Mouse (Mus musculus) testis, postnatal 10 days (tissue): ENCODE measurements at regions not wholly inside any gene's neighbourhood (a gene's known extent, or its start where the extent isn't known, plus 50 kb on each side); places are given as distances from the start of the nearest gene placed in this dataset.

Experiments
- DNase-seq: peaks from one replicate; pipeline ENCODE4 v3.0.0; 2021; ENCODE audit warnings: low spot score

DNA sequence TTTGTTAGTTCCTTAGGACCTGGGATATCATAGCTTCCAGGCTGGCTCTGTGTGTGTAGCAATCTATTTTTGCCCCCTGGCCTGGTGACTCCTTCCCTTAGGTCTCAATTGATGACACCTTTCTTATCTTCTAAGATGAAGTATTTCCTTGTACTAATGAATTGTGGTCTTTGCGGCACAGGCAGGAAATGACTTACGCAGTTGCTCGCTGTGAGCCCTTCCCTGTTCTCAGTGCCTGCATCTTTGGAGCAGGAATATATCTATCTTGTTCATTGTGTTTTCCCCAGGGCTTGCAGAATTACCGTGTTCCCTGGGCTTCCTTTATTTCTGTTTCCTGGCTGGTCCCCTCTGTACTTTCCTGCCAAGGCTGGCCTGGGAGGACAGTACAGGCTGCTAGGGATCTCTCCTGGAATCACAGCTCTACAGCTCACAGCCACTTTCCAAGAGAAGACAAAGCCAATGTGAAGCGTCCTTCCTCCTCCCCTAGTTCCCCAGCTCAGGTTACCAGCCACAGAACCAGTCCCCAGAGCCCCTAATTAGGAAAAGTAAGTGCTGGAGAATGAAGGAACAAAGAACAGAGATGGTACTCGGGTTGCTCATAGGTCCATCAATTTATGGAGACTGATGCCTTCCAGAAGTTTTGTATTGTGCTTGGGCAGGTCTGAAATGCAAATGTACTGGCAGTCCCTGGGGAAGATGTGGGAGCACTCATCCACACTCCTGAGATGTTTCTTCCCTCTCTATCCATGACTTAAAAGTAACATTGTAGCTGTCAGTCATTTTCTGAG lies 119.2 kb upstream of the Eef2kmt start:
- peak; percentile 36 for DNase-seq

DNA sequence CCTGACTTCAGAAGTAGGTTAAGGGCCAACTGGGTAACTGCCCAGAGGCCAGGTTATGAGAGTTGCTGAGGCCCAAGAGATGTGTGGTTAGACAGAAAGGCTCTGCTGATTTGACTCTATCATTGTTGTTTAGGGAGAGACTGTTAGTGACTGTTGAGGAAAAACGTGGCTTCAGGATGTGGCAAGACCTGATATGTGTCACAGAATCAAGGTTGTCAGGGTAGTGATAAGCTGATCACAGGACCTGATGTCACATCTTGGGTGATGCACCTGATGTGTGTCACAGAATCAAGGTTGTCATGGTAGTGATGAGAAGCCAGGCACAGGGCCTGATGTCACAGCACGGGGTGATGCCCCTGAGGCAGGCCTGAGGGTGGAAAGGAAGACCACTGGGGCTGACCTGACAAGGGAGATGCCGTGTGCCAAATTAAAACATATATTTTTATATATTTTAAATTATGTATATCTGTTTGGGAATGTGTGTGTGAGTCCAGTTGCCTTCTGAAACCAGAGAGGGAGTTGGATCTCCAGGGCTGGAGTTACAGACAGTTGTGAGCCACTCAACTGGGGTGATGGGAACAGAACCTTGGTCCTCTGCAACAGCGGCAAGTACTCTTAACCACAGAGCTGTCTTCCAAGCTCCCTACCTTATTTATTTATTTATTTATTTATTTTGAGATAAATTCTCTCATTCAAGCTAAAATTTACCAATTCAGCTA lies 115.6 kb upstream of the Eef2kmt start:
- peak; percentile 27 for DNase-seq

DNA sequence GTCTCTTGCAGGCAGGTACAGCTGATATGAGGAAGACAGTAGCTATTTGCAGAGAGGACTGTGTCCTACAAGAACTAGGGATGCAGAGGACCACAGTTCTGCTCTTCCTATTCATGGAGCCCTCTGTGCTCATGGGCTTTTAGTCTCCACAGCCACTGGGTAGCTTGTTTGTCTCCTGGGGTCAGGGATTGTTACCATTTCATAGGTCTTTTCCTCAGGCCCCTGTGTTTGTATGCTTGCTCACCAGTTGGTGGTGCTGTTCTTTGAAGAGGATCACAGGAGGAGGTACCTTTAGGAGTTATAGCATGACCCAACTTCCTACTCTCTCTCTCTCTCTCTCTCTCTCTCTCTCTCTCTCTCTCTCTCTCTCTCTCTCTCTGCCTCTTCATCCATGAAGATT lies 114.7 kb upstream of the Eef2kmt start:
- DNase-seq, result no peak

DNA sequence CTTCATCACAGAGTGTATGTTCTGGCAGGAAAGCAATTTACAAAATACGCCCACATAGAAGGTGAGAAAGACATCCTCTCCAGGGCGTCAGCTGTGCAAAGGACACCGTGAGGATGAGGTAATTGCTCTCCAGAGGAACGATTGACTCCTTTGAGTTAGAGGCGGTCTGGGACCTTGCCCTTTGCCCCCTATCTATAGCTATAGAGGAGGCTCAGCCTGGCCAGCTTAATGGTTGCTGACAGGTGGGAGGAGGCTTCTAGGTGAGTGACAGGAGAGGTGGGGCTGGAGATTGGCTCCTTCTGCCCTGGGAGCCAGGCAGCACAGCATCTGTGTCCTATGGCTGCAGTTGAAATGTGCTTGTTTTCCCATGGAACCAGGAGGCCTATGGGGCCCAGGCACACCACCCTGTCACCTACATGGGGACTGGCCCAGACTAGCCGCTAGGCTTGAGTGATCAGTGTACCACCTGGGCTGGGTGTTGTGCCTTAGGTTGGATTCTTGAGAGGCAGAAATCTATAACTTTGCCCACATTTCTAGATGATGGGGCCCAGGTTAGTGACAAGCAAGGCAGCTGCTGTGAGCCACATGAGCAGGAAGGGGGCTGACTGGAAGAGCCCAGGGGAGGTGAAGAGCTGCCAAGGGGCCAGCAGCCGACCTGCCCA lies 113.2 kb upstream of the Eef2kmt start:
- peak; percentile 35 for DNase-seq

DNA sequence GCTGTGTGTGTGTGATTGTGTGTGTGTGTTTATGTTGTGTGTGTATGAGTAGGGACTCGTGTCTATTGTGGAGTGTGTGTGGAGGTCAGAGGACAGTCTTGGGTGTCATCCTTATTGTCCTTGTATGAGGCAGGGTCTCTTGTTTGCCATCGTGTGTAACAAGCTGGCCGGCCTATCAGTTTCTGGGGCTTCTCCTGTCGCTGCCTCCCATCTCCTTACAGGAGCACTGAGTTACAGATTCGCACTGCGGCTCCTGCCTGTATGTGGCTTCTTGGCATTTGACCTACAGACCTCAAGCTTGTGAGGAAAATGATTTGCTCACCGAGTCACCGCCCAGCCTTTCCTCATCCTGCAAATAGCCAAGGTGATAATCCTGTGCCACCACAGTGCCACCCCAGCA lies 112.6 kb upstream of the Eef2kmt start:
- peak; percentile 33 for DNase-seq

DNA sequence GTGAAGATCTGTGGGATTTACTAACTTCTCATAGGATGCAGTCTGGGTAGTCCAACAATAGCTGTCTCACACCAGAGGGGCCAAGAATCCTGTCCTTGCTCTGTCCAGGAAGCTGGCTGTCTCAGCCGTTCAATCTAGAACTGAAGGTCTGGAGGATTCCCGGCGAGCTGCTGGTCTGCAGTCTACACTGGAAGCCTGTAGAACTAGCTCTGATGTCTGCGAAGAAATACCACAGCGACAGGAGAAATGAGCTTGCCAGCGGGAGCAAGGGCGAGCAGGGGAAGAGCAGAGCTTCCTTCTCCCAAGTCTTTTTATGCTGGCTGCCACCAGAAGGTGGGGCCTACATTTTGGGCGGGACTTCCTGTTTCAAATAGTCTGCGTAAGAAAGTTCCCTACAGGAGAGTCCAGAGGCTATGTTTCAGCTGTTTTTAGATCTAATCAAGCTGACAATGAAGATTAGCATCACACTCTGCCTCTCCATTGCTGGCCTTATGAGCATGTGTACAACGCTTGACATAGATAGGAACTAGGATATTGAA lies 111.9 kb upstream of the Eef2kmt start:
- peak; percentile 35 for DNase-seq

DNA sequence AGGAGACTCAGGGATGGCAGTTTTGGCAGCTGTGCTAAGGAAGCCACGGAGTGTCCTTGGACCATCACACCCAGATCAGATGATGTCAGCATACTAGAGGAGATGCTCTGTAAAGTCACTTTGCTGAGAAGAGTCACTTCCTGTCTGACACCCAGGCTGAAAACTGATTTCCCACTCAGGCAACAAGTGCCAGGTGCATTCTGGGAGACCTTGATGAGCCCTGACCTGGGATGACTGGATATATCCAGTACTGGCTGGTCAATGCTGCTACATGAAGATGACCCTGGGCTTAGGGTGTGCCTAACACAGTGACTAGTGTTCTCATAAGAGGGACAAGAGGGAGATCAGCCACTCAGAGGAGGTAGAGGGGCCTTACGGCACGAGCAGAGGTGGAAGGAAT lies 110.2 kb upstream of the Eef2kmt start:
- DNase-seq, result peak; percentile 36

DNA sequence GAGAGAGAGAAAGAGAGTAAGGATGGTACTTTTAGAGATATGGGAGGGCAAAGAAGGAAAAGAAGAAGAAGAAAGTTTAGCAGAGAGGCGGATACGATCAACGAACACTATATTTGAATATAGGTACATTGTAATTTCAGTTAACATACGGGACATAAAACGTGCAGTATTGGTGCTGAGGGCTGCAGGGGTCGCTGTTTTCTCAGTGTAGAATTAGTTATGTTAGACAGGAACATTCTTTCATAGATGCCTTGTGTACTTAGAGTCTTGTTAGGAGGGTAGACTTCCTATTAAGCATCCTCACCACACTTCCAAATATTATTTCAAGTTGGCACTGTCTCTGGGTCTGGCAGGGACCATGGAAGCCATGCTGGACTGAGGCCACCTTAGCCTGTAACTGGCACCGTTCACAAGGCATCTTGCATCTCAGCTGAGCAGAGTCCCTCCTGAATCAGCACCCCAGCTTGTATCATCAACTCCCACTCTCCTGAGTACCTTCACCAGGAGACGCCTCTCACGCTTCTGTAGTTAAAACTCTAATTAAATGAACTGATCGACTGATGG lies 107.3 kb upstream of the Eef2kmt start:
- DNase-seq, result no peak

DNA sequence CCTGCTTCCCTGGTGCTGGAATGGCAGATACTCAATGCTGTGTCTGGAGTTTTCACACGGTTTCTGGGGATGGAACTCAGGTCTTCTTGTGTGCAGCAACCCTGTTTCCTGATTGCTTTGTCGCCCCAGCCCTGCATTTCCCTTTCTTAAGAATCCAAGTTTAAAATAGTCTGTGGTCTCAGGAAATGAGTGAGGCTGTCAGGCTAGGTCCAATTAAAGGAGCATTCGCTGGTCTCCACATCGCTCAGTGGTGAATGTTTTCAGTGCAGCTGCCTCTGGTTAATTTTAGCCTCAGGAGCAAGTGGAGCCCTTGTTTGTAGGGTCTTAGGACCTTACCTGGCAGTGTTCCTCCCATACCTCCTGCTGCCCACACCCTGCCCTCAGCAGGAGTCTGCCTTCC lies 103.4 kb upstream of the Eef2kmt start:
- DNase-seq, result no peak

DNA sequence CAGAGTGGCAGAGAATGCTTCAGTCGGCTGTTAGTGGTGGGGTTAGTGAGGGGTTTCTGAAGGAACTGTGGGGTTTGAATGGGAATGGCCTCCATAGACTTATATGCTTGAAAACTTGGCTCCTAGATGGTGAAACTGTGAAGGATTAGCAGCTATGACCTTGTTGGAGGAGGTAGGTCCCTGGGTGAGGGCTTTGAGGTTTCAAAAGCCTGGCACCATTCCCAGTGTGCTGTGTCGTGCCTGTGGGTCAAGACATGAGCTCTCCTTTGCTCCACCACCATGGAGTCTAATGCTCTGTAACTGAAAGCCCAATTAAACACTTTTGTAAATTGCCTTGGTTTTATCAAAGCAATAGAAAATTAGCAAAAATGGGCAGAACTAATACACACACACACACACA lies 98.1 kb upstream of the Eef2kmt start:
- no peak for DNase-seq

DNA sequence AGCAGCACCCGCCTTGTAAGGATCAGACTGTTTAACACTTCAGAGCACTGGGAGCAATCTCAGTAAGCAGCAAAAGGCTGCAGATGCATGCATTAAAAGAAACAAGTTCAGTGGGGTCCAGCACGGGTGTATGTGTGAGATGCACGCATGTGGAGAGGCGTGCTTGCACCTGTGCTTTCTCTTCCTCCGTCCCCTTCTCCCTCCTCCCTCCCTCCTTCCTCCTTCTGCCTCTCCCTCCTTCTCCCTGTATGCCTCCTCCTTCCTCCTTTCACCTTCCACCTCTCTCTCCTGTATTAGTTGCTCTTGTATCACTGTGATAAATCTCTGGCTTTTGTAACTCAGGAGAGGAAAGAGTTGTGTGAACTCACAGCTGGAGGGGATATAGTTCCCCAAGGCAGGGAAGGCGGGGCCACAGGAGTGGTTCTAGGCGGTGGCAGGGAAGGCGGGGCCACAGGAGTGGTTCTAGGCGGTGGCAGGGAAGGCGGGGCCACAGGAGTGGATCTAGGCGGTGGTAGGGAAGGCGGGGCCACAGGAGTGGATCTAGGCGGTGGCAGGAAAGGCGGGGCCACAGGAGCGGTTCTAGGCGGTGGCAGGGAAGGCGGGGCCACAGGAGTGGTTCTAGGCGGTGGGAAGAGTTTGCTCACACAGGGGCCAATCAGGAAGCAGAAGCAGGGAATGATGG lies 96.2 kb upstream of the Eef2kmt start:
- no peak for DNase-seq

DNA sequence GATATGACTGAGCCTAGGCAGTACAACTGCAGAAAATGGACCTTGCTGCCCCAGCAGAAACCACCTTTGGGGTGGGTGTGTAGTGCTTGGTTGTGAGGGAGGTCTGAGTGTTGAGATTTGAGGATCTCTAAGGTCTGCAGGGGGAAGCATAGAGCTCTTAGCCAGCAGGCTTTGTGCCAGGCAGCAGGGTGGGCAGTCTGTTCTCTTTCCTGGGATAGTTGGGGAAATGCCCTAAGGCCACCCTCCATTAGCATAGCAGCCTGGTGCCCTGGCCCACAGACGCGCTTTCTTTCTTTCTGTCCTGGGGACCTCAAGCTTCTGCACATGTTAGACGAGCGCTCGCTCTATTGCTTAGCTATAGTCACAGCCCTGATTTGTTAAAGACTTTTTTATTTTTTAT lies 91.4 kb upstream of the Eef2kmt start:
- DNase-seq, result no peak

DNA sequence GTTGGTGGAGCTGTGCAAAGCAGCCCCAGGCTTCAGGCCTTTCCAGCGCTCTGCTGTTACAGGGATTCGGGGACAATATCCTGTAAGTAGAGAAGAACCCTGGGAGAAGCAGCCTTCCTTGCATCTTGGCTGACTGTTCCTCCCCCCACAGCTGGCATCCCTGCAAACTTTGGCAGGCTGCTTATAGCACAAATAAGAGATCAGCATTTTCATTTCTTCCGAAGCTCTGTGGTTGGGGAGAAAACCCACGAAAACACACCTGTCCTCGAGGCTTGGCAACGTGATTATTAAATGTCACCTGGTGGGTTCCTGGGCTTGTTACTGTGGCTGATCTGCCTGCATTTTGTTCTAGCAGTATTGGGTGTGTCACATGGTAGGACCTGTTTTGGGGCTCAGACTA lies 86.5 kb upstream of the Eef2kmt start:
- DNase-seq, result peak; percentile 23

DNA sequence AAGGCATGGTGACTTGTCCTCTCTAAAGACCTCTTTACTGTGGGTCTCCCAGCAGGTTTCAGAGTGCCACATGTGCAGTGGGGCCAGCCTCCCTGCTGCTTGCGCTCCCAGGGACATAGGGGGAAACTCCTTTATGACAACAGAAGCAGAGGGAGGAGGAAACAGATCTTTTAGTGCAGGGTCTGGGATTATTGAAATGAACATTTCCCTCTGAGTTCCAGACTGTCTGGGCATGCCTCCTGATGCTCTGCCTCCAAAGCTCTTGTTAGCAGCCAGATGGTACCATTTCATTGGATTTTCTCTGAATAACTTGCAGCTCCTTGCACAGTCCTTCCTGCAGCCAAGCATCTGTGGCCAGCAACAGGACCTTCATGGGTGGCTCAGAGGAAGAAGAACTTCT lies 60.5 kb upstream of the Eef2kmt start:
- DNase-seq, result no peak

DNA sequence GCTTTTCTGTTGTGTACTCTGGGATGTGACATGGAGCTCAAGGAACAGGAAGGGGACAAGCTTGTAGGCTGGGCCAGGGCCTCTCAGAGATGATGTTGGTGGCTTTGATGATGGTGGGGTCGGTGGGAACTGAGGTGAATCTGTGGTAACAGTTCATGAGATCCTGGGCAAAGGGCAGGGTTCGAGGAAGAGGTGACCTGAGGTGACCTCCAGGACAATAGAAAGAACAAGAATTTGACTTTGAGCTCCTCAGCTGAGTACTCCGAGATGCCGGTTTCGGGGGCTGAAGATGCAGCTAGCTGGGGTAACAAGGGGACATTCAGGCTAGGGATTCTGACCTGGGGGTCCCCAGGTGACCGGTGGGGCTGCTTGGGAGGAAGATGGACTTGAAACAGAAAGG lies 57.5 kb upstream of the Eef2kmt start:
- DNase-seq, result peak; percentile 30

DNA sequence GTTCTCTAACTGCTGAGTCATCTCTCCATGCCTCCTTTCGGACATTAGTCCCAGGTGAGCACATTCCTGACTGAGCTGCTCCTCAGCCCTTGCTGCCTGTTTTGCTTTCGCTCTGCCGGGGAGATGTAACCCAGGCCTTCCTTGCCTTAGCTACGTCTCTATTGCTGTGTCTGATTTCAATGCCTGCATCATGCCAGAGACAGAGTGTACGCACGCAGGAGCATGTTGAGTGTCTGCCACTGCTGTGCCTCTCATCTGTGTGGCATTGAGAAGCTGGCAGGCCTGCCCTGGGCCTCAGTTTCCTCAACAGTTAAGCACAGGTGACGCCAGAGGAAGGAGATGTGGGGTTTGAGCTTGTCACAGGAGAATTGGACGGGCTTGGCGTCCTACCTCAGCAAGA lies 55.7 kb upstream of the Eef2kmt start:
- peak; percentile 25 for DNase-seq

DNA sequence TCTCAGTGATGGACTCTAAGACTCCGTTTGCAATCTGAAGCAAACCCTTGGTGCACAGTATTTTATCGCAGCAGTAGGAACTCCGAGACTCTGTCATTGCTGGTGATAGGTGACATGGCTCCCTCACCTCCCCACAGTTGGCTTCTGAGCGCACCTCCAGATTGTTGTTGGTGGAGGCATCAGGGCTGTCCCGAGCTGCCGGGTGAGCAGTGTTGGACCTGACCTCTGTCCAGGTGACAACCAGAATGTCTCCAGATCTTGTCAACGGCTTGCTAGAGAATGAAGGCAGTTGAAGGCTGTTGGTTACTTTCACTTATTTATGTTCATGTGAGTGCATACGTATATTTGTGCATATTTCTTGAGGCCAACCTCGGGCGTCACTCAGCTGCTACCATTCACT lies 55.0 kb upstream of the Eef2kmt start:
- peak; percentile 28 for DNase-seq

DNA sequence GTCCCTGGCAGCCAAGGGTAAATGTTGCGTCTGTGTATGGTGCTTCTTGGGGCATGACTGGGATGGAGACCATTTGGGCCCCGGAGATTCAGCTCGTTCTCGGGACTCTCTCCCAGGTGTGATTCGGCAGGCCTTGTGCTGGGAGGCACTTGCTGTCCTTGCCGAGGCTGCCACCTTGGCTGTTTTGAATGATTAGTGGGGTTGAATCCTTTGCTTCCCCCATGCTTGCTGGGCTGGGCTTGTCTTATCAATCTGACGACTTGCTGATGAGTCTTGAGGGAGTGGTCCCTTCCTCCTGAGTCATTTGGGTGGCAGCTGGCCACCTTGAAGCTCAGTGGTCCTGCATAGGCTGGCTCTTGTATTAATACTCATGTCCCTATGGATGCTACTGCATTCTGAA lies 52.0 kb upstream of the Eef2kmt start:
- DNase-seq, result peak; percentile 34

DNA sequence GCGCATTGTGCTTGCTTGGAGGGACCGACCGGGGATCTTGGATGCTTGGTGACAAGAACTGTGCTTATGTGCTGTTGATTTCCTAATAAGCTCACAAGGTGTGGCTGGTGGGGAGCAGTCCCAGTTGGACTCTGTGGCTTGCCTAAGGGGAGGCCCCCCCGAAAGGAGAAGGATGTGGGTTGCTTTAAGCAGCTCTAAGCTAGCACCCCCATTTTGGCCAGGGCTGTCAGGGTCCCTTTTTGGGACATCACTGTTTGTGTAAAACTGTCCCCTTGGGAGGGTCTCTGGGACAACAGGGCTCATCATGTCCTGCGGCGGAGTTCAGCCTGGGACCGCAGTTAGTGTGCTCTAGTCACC lies 51.4 kb upstream of the Eef2kmt start:
- peak; percentile 39 for DNase-seq

DNA sequence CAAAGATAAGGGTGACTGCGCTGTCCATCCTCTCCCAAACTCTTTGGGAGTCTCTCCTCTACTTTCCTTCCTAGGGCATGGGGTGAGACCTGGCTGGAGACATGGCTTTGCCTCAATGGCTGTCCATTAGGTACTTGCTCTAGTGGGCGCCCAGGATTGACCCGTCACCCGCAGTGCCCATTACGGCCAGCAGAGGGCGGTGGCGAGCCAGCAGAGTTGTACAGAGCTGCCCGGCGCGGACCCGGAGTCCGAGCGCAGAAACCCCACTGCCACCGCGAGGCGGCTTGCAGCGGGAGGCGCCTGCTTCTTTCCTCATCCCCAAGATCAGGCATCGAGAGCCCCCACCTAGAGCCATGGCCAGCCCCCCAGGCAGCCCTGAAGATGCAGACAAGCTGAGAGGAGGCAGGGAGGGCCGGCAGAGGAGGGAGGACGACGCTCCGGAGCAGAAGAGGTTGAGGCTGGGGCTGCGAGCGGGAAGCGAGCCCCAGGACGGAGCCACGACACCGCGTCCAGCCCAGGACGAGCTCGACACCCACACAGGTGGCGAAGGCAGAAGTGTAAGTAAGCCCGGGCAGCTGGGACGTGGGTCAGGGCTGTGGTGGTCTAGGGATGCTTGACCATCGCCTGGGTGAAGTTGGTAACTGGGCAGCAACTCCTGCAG lies 50.9 kb upstream of the Eef2kmt start:
- peak; percentile 97 for DNase-seq
